Mouse (Mus musculus): ENCODE results near the gene Fas.

DNA sequence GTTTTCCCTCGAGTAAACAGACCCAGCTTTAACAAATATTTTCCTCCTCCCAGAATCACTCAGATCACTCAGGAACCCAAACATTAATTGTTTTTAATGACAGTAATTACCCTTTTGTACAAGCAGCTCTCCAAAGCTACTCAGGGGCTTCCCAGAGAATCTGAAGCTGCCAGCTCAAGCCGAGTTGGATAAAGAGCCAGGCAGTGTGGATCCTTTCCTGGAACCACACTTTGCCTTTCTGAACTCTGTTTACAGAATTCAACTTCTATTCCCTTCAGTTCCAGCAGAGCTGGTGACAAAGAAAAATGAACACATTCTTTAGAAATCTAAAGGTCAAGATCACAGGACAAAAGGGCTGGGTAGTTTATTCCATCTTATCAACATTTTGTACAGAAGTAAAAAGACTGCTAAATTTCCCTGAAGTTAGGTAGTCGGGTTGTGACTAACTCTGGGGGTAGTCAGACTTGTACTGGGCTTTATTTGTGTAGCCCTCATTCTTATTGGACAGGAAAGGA is 62.9 kb downstream of the Fas start:
- no peak for TF ChIP-seq POLR2A (IDR thresholded peaks at IDR 0.05; ENCODE audit: borderline replicate concordance, extremely low read depth, insufficient read depth, insufficient read length, poor library complexity, severe bottlenecking)
- TF ChIP-seq CTCF (IDR thresholded peaks at IDR 0.05; ENCODE audit: borderline replicate concordance, extremely low read depth, insufficient read depth, insufficient read length), result no peak

Measured in brain, embryonic 14.5 days (tissue).